Mouse (Mus musculus) embryonic fibroblast, embryonic 13.5 days (primary cell): ENCODE data around the gene Ggt5.

ENCODE experiments used
- CTCF ChIP-seq: IDR thresholded peaks from 2 replicates; pipeline ENCODE4 v1.5.1; 2011; ENCODE audit warnings: mild to moderate bottlenecking, control low read depth, low read length, moderate library complexity, borderline replicate concordance; ENCODE audit not compliant: insufficient read depth
- POLR2A ChIP-seq: IDR thresholded peaks from 2 replicates; pipeline ENCODE4 v1.6.1; 2011; ENCODE audit warnings: low read depth, mild to moderate bottlenecking, control low read depth, low read length, moderate library complexity

- TF ChIP-seq POLR2A (no peak), CTCF (no peak)
Observed at GRCm38 (mm10) chr10:75645616-75646015, 56.5 kb downstream of the Ggt5 start.
